Mouse (Mus musculus) liver, embryonic 13.5 days (tissue): ENCODE results near the gene Chn1. TPM values are rescaled to one million over a fixed set of nuclear protein-coding genes. Genes with fewer than 3 reads are reported as not detected.

ENCODE experiments used
- ATAC-seq: fragments of 200-750 bp; cut with Nextera tagmentation; 2 replicates; pipeline ENCODE4 v1.8.0; 2017; ENCODE audit warnings: low read depth, mild to moderate bottlenecking, moderate number of reproducible peaks, moderate library complexity
- DNase-seq: peaks from one replicate; pipeline ENCODE4 v3.0.0; 2022
- H3K27ac ChIP-seq: fragments of 300-500 bp; sonication (generic); 2 replicates; pipeline ENCODE4 v1.5.1; 2015; ENCODE audit warnings: moderate library complexity, mild to moderate bottlenecking, inconsistent platforms
- H3K27me3 ChIP-seq: fragments of 300-500 bp; sonication (generic); 2 replicates; pipeline ENCODE4 v1.6.1; 2015; ENCODE audit warnings: mild to moderate bottlenecking, inconsistent platforms
- H3K36me3 ChIP-seq: fragments of 300-500 bp; sonication (generic); 2 replicates; pipeline ENCODE4 v1.6.1; 2015; ENCODE audit warnings: mild to moderate bottlenecking, inconsistent platforms
- H3K4me1 ChIP-seq: fragments of 300-500 bp; sonication (generic); replicated peaks from 2 replicates; pipeline ENCODE4 v1.6.1; 2015; ENCODE audit warnings: inconsistent platforms
- H3K4me2 ChIP-seq: fragments of 300-500 bp; sonication (generic); 2 replicates; pipeline ENCODE4 v1.6.1; 2015; ENCODE audit warnings: inconsistent platforms, mild to moderate bottlenecking, moderate library complexity
- H3K4me3 ChIP-seq: fragments of 300-500 bp; sonication (generic); replicated peaks from 2 replicates; pipeline ENCODE4 v1.5.1; 2015; ENCODE audit warnings: mild to moderate bottlenecking, inconsistent platforms
- H3K9ac ChIP-seq: fragments of 300-500 bp; sonication (generic); 2 replicates; pipeline ENCODE4 v1.6.1; 2015; ENCODE audit warnings: mild to moderate bottlenecking, inconsistent platforms
- H3K9me3 ChIP-seq: fragments of 300-500 bp; sonication (generic); replicated peaks from 2 replicates; pipeline ENCODE4 v1.6.1; 2016; ENCODE audit warnings: inconsistent platforms
- WGBS: fragments of 180-500 bp; shearing (Covaris S2); methylation state at CpG from one replicate; pipeline ENCODE4 v1.1.7; 2015; ENCODE audit not compliant: insufficient replicate concordance; 5-methylcytosine and 5-hydroxymethylcytosine counted together
- polyA plus RNA-seq: library from polyadenylated mRNA; unstranded; fragments of >200 nt; fragmentation: Nextera tagmentation; extraction: Ambion mirVana; gene quantifications from 2 replicates; pipeline ENCODE4 v1.2.1, GENCODE M21; 2015

Chn1 gene
- polyA plus RNA-seq, 1 experiment from 2014 or later = 0.96 TPM

DNA sequence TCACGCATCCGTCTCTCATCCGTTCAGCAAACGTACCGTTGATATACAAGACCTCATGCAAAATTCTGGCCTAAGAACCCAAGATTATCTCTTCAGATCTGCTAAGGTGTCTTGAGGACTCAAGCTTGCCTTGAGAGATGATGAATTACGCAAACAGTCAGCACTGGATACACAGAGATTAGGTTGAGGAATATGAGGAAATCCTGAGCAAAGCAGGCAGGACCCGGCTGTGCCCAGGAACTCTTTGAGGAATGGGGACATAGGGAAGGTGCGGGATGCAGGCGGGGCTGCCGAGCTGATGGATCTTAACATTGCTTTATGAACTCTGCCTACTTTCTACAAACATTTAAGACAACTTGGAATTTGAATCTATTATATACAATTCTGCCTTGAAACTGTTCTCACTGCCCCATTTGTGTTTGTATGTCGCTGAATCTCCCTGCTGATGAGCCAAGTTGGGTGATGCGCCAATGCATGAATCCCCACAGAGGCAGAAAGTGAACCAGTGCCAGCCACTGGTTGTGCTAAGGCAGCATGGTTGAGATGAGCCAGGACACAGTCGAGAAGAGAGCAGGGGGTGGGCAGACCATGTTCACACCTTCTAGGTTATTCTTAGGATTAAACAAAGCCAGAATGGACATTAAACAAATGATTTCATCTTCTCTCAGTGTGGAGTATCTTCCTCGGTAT is 5.3 kb upstream of the Chn1 start:
- peaks cover 46% of the 10 kb centered on the region for H3K27me3 ChIP-seq
- H3K9ac ChIP-seq = no peak overlapping the region
- ATAC-seq (no peak), DNase-seq (no peak)
- H3K4me3 ChIP-seq = no peak overlapping the region
- no peak overlapping the region for H3K4me2 ChIP-seq
- WGBS = 78% methylated on average over 14 of the region's 14 CpGs
- peaks cover 7% of the 10 kb centered on the region for H3K4me1 ChIP-seq
- H3K27ac ChIP-seq = no peak overlapping the region
- no peaks in the 10 kb centered on the region for H3K36me3 ChIP-seq
- 0 out of 2 replicates have a peak, but pooled peaks cover 3% of the 10 kb centered on the region for H3K9me3 ChIP-seq

DNA sequence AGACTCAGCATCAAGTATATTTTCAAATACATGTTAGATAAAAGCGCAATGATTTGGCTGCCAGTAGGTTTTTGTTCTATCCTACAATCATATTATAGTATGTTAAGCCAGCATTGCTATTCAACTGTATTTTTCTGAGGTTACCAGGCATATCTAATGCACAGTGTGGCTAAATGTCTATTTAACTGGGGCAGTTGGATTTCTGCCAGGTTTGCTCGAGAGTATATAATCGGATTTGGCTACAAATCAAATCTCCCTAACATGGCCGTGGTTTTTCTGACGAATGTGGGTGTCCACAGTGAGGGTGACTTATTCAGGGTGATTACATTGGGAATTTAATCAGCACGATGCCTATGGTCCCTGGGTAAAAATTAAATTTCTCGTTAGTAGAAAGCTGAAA is 4.7 kb upstream of the Chn1 start:
- no peak for DNase-seq
- H3K9me3 ChIP-seq = 0 out of 2 replicates have a peak, but pooled peaks cover 3% of the 10 kb centered on the region
- H3K27ac ChIP-seq = no peak overlapping the region
- no peaks in the 10 kb centered on the region for H3K36me3 ChIP-seq
- no peak overlapping the region for H3K9ac ChIP-seq
- no peak for ATAC-seq
- peaks cover 52% of the 10 kb centered on the region for H3K27me3 ChIP-seq
- H3K4me3 ChIP-seq = no peak overlapping the region
- 66% methylated on average over 7 of the region's 7 CpGs for WGBS
- peaks cover 10% of the 10 kb centered on the region for H3K4me1 ChIP-seq
- no peak overlapping the region for H3K4me2 ChIP-seq

DNA sequence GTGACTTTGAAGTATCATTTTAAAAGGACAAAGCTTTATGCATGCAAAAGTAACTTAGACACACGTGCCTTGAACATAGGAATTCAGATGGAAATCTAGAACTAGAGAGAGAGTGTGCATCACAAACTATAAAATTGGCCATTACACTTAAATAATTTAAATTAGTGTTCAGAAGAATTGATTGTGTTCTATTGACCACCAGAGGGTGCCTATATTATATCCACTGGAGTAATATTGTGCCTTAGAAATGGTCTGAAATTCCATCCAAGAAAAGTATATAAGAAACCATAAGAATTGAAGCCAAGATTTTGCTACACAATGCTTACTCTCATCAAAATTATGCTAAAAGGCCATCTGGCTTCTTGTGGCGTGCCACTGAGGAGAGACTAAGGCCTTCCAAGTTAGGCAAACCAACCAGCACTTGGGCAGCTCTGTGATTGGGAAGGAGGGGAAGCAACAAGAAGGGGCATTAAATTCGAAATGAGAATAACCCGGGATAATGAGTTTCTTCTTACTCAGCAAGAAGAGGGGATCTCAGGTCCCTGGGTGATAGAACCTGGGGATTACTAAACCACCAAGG is 4.0 kb upstream of the Chn1 start:
- no peaks in the 10 kb centered on the region for H3K36me3 ChIP-seq
- ATAC-seq (no peak), DNase-seq (no peak)
- 47% methylated on average over 4 of the region's 4 CpGs for WGBS
- H3K4me2 ChIP-seq = no peak overlapping the region
- H3K9ac ChIP-seq = no peak overlapping the region
- H3K4me1 ChIP-seq = peaks cover 10% of the 10 kb centered on the region
- H3K27me3 ChIP-seq = peaks cover 59% of the 10 kb centered on the region
- no peak overlapping the region for H3K4me3 ChIP-seq
- no peak overlapping the region for H3K27ac ChIP-seq
- no peaks in the 10 kb centered on the region for H3K9me3 ChIP-seq

DNA sequence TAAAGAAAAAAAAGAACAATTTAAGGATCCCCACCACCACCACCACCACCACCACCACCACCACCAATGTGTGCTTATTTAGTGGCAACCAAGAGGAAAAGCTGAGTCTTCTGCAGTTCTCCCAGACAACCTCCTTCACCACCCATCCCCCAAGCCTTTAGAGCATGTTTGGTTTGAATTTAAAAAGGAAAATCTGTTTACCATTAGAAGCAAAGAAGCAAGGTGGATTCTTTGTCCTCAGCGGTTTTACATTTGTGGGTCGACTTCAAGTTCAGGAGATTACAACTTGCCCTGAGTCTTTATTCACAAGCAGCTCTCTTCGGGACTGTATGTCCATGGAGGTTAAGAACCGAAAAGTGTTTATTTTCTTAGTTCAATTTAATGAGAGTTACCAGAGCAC is 1.8 kb upstream of the Chn1 start:
- Histone ChIP-seq H3K27ac (no peak overlapping the region), H3K9ac (no peak overlapping the region), H3K4me2 (no peak overlapping the region), H3K27me3 (peaks cover 79% of the 10 kb centered on the region), H3K36me3 (no peaks in the 10 kb centered on the region), H3K4me3 (no peak overlapping the region), H3K9me3 (no peaks in the 10 kb centered on the region), H3K4me1 (peaks cover 10% of the 10 kb centered on the region)
- DNase-seq = no peak
- ATAC-seq = no peak
- 26% methylated on average over 4 of the region's 4 CpGs for WGBS

DNA sequence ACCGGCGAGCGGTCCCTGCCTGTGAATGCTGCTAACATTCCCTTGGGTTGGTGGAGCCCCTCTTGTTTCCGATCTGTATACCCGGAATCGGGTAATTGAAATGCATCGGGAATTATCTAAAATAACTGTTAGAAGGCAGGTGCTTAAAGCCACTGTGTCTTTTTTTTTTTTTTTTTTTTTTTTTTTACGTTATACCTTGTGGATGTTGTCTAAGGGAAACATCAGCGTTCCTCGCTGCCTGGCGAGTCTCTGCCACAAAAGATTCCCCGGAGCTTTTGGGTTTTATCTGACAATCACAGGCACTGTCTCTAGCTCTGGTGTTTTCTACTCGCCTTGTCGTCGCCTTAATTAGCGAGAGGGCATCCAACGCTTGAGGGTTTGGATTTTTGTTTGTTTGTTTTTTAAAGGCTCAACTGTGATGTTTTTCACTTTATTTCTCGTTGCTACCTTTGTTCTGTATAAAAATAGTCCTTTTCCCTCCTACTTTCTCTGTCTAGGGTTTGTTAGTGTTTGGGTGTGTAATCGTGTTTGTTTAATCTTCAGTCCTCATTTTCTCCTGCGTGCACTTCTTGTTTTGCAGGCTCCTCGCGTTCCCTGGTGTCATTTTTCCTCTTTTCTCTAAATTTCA is 651 bp upstream of the Chn1 start:
- Histone ChIP-seq H3K9me3 (no peaks in the 10 kb centered on the region), H3K4me3 (peak overlapping the region; percentile 73), H3K27ac (no peak overlapping the region), H3K4me2 (peak overlapping the region; percentile 92), H3K36me3 (no peaks in the 10 kb centered on the region), H3K4me1 (peaks cover 10% of the 10 kb centered on the region), H3K9ac (peak overlapping the region; percentile 63), H3K27me3 (peaks cover 76% of the 10 kb centered on the region)
- DNase-seq = peak; percentile 9
- WGBS = under 1% methylated on average over 22 of the region's 22 CpGs
- ATAC-seq = no peak

DNA sequence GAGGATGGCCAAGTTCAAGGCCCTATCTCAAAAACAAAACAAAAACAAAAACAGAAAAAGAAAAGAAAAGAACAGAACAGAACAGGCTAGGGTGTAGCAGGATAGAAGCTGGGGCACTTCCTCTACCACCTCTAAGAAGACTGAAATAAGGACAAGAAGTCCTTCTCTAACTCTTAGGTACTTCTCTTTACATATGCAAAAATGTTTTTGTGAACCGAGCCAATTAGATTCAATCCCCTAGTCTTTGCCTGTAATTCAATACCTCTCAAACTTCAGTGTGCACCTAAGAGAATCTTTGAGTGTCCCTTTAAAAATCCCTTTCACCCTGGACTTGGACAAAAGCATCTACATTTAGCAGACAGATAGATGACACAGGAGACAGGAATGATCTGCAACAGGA is 2.2 kb downstream of the Chn1 start:
- Histone ChIP-seq H3K4me2 (no peak overlapping the region), H3K9ac (no peak overlapping the region), H3K36me3 (no peaks in the 10 kb centered on the region), H3K9me3 (no peaks in the 10 kb centered on the region), H3K4me1 (peaks cover 10% of the 10 kb centered on the region), H3K27ac (no peak overlapping the region), H3K4me3 (no peak overlapping the region), H3K27me3 (peaks cover 60% of the 10 kb centered on the region)
- WGBS = 25% methylated on average over 1 of the region's 1 CpGs
- ATAC-seq (no peak), DNase-seq (no peak)

DNA sequence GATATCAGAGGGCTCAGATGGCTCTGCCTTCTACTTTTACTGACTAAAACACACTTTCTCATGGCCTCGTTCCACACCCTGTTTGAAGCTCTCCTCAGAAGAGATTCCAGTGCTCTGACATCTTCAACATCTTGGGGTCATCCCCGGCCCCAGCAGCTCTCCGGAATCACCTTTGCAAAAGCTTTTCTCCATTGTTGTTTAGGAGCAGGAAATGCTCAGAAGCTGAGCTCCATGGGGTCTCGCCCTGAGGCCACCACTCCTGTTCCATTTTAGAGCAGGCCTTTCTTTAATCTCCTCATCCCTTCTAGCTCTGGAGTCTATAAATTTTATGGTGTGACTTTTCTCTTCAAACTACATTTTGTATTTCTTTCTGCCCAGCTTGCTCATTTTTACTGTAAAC is 6.5 kb downstream of the Chn1 start:
- WGBS = 62% methylated on average over 4 of the region's 4 CpGs
- Histone ChIP-seq H3K4me2 (no peak overlapping the region), H3K4me1 (no peaks in the 10 kb centered on the region), H3K9me3 (no peaks in the 10 kb centered on the region), H3K27ac (no peak overlapping the region), H3K27me3 (peaks cover 18% of the 10 kb centered on the region), H3K4me3 (no peak overlapping the region), H3K9ac (no peak overlapping the region), H3K36me3 (no peaks in the 10 kb centered on the region)
- ATAC-seq (no peak), DNase-seq (no peak)

DNA sequence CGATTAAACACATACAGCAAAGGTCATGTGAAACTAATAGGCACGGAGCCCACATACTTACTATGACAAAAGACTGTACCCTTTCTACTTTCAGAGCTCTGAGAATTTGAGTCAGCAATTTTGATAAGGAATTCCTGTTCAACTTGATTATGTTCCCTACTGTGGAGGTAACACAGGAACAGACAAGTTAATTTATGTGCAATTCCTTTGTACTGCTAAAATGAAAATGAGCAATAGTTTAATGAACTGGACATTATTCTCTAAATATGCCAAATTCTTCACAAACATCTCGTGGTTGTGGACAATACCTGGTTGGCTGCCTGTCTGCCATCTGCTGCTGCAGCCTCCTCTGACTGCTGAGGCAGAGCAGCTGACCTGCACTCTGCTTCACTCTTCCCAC is 11.6 kb downstream of the Chn1 start:
- Histone ChIP-seq H3K4me2 (no peak overlapping the region), H3K9me3 (no peaks in the 10 kb centered on the region), H3K27ac (no peak overlapping the region), H3K4me1 (peaks cover 10% of the 10 kb centered on the region), H3K4me3 (no peak overlapping the region), H3K36me3 (no peaks in the 10 kb centered on the region), H3K9ac (no peak overlapping the region), H3K27me3 (no peaks in the 10 kb centered on the region)
- no peak for DNase-seq
- no peak for ATAC-seq
- WGBS = 58% methylated on average over 3 of the region's 3 CpGs

DNA sequence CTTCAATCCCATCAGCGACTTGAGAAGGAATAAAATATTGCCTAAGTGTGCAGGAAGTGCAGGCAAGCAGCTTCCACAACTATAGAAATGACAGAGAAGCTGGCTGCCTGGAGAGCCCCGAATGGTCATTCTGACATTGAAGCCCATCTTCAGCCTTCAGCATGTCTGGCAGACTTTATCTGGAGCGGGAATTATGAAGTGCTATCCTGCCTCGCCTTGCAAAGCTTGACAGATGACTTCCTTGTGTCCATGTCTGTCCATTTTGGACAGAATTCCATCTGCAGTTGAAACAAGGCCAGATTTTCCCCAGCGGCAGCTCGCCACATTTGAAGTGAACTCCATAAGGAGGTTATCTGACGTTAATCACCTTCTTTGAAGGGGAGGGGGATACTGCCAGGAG is 15.2 kb downstream of the Chn1 start:
- no peak for DNase-seq
- Histone ChIP-seq H3K36me3 (no peaks in the 10 kb centered on the region), H3K27ac (no peak overlapping the region), H3K9ac (no peak overlapping the region), H3K4me2 (no peak overlapping the region), H3K9me3 (no peaks in the 10 kb centered on the region), H3K4me1 (peaks cover 12% of the 10 kb centered on the region), H3K4me3 (no peak overlapping the region), H3K27me3 (no peaks in the 10 kb centered on the region)
- ATAC-seq = no peak
- WGBS = 74% methylated on average over 7 of the region's 7 CpGs

DNA sequence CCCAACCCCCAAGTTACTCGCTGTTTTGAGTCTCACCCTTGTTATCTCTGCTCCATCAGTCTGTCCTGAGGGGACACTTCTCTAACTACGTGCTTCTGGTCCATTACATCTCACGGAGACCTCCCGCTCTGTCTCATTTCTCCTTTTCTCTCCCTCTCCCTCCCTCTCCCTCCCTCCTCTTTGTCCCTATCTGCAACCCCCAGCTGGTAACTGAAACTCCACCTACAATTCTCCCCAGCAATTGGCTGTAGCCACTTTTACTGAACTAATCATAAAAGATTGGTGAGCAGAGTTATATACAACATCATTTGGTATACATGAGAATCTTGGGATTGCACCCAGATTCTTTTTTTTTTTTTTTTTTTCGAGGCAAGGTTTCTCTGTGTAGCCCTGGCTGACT is 16.1 kb downstream of the Chn1 start:
- DNase-seq (peak; percentile 13), ATAC-seq (peak; percentile 62)
- H3K9me3 ChIP-seq = no peaks in the 10 kb centered on the region
- H3K36me3 ChIP-seq = no peaks in the 10 kb centered on the region
- H3K27ac ChIP-seq = no peak overlapping the region
- WGBS = 24% methylated on average over 5 of the region's 5 CpGs
- no peak overlapping the region for H3K9ac ChIP-seq
- peaks cover 12% of the 10 kb centered on the region for H3K4me1 ChIP-seq
- H3K27me3 ChIP-seq = no peaks in the 10 kb centered on the region
- H3K4me3 ChIP-seq = no peak overlapping the region
- H3K4me2 ChIP-seq = peak overlapping the region; percentile 34

DNA sequence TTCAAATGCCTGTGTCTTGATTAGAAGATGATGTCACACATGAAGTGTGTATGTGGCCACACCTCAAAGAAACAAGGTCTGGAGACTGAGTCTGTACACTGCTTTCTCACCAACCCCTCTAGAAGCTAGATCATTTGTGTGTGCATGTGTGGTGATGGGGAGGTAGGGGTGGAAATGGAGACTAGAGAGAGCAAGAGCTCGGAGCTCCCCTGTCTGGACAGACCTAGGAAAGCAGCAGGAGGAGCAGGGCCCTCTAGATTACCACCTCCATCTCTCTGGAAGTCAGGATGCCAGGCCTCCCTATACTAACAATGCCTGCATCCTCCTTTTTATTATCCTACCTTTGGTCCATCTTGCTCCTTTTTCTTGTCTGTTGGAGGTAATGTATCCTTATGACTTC is 27.8 kb downstream of the Chn1 start:
- no peaks in the 10 kb centered on the region for H3K36me3 ChIP-seq
- H3K9me3 ChIP-seq = no peaks in the 10 kb centered on the region
- H3K27ac ChIP-seq = no peak overlapping the region
- DNase-seq (no peak), ATAC-seq (no peak)
- H3K4me3 ChIP-seq = no peak overlapping the region
- no peak overlapping the region for H3K9ac ChIP-seq
- no peaks in the 10 kb centered on the region for H3K27me3 ChIP-seq
- 71% methylated on average over 1 of the region's 1 CpGs for WGBS
- H3K4me2 ChIP-seq = no peak overlapping the region
- H3K4me1 ChIP-seq = no peaks in the 10 kb centered on the region

DNA sequence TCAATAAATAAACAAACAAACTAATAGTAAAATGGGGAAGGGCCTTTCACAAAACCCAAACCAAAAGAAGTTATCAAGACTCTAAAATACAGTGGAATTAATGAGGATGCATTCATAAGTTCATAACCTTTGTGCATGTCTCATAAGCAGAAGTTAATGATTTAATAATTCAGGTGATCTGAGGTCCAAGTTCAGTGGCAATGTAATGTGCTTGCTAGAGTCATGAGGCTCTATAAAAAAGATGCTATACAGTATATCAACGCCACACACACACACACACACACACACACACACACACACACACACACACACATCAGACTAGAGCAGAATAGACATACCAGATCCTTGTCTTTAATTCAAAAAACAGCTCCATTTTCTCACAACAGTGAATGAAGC is 28.8 kb downstream of the Chn1 start:
- WGBS = 54% methylated on average over 1 of the region's 1 CpGs
- no peak for DNase-seq
- ATAC-seq = no peak

More for the DNA sequence above, 28.8 kb downstream of the Chn1 start:
- Histone ChIP-seq H3K4me2 (no peak overlapping the region), H3K36me3 (no peaks in the 10 kb centered on the region), H3K9me3 (no peaks in the 10 kb centered on the region), H3K27me3 (no peaks in the 10 kb centered on the region), H3K9ac (no peak overlapping the region), H3K4me1 (no peaks in the 10 kb centered on the region), H3K27ac (no peak overlapping the region), H3K4me3 (no peak overlapping the region)
